Mouse (Mus musculus) neutrophil, adult 59 days (primary cell): ENCODE results near the gene Bag3. TPM values are rescaled to one million over a fixed set of nuclear protein-coding genes. Genes with fewer than 3 reads are reported as not detected.

ENCODE experiments used
- total RNA-seq, 2 experiments: library from RNA; stranded (reverse); gene quantifications; 1 replicate in 1 of 2; 2 replicates in 1 of 2; pipeline ENCODE4 v1.2.4; 2023

Bag3 gene
- 10 to 100 TPM; 10.7 to 12.6 TPM for total RNA-seq

GRCm38 (mm10) chr7:128523349-128523961 is at the start of gene Bag3:
Gene Bag3, plus strand, starts transcription at chr7:128523616.

Other genes with a start within 250 kb of the Bag3 start
- gene BC017158, start 225.4 kb upstream of the Bag3 start, total RNA-seq: 10 to 100 TPM; 13.5 to 15.8 TPM
- gene Rgs10, start 104.9 kb upstream of the Bag3 start, total RNA-seq: 10 to 100 TPM; 40.2 to 49.1 TPM
- 10 to 100 TPM; 73.4 to 82.6 TPM for gene Tial1, start 61.9 kb upstream of the Bag3 start, total RNA-seq
- 10 to 100 TPM; 24.4 to 35.0 TPM for gene Inpp5f, start 87.7 kb downstream of the Bag3 start, total RNA-seq
- gene Mcmbp, start 216.9 kb downstream of the Bag3 start, total RNA-seq: 10 to 100 TPM; 84.8 to 93.2 TPM
- gene Sec23ip, start 221.3 kb downstream of the Bag3 start, total RNA-seq: 10 to 100 TPM; 32.9 to 40.2 TPM